Mouse (Mus musculus) right cerebral cortex, postnatal 4 days (tissue): ENCODE data around the gene Csnk1d.

Experiments
- DNase-seq: peaks from one replicate; pipeline ENCODE4 v3.0.0-alpha.2; 2022

Csnk1d gene

DNA sequence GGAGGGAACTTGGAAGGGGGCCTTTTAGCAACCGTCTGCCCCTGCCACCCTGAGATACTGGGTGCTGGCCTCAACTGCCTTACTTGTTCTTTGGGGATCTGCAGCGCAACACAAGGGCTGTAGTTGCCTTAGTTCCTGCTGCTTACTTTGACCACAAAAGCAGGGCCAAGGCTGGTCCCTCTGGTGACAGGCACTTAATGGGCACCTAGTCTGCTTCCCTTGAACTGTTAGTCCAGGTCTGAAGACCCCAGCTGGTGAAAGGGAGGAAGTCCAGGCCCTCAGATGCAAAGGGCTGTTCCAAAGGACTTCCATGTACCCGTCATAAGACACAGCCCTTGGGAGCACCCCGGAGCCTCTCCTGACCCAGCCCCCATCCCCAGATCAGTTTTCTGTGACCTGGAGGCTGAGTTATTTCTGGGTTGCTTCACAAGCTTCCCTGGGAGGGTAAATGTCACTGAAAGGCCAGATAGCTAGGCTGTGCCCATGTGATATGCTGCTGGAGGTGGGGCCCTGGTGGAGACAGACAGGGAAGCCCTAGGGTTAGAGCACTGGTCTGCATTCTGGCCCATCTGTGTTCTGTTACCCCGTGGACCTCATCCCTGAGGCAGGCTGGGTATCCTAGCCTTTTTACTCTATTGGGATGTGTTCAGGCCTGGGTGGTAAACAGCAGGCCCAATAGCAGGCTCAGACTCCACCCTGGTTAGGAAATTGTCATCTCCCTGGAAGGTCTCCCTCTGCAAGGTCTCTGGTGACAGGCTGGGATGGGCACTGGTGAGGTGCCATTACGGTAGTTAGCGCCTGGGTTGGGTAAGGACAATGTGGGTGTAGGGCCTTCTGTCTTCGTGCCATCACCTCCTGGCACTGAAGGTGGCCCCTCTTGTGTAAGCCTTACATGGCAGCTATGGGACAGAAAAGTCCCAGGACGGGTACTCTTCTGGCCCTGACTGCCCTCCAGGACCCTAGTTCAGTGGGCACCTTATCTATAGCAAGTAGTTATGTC lies 39.1 kb downstream of the Csnk1d start:
- no peak for DNase-seq

DNA sequence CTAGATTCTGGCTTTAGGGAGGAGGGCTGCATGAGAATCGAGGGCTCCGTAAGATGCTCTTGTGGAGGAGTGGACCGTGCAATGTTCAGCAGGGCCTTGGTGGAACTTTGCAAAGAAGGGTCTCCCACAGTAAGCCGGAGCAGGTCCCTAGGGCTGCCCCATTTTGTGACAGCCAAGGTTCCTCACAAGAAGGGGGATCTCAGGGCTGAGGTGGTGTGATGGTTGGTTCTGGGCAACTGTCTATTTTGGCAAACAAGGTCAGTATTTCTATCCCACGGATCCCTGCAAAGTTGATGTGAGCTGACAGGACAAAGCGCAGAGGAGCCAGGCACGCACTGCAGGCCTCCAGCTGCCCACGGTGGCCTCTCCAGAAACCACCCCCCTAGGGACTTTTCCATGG lies 39.9 kb downstream of the Csnk1d start:
- no peak for DNase-seq

DNA sequence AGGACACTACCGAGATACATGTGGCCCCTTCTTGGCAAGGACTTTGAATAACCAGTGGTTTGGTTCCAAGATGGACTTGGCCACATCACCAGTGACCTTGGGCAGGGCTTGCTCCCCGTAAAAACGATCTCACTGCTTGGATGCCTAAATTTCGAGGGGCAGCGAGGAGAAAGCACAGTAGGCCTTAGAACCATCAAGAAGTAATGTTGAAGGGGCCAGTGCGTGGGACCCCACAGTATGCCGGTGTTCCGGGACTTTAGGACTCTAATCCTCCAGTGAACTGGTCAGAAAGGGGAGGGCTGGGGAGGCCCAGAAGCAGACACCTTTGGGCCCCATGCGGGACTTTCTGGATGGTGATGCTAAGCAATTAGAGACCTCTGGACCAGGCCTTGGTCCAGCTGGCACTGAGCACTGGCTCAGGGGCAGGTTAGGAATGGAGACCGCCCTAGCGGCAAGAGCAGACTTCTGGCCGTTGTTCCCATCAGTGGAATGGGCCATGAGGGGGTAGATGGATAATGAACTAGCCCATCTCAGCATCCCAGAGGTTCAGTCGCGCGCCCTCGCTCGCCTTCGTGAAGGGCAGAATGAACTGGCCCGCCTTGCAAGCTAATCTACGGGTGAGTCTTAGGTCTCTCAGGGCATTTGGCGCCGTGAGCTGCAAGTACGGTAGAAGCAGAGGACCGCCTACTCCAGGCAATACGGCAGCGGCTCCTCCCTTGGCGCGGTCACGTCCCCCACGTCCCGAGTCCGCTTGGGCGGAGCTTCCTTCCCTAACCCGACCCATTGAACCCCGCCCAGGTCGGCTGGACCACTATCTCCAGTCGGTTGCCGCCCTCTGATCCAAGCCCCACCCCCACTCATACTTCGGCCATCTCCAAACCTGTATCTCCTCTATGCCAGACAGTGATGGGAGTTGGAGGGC lies 40.6 kb downstream of the Csnk1d start:
- peak; percentile 53 for DNase-seq

DNA sequence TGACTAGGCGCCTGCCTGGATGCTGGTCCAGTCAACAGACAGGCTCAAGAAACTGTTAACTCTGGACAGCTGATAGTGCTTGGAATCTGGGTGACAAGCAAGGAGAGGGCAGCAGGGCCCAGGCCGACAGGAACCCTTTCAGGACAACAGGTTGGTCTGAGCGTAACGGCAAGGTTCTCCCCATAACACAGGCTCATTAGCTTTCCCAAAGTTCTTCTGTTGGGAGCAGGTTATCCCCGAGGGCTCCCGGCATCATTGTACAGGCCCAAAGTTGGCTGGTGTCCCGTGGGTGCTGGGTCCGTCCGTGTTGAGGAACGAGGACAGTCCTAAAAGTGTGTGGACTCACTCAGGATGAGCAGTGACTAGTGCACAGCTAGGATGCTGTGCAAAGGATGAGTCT lies 41.3 kb downstream of the Csnk1d start:
- no peak for DNase-seq

- DNase-seq: no peak
Observed at GRCm38 (mm10) chr11:120948861-120949851, 42.0 kb downstream of the Csnk1d start.

GRCm38 (mm10) chr11:120948328-120948727 lies 42.8 kb downstream of the Csnk1d start, which contains the start of gene Slc16a3:
Gene Slc16a3, plus strand, starts transcription at chr11:120948480.
- DNase-seq: no peak

DNA sequence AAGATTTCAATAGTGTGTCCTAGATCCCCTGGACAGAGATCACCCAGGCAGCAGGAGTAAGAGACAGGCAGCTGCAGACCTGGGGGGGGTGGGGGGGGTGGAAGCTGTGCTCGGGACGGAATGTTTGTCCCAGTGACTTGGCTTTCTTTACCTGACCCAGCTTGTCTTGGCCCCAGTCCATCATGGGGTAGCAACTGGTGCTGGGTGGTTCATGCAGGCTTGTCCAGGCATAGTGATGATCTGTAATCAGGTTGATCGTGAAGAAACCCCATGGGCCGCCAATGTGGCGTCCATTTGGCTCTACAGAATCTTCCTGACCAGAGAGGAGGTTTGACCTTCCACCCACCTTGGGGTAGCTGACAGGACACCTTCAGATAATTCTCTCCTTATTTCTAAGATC lies 45.2 kb downstream of the Csnk1d start:
- no peak for DNase-seq

DNA sequence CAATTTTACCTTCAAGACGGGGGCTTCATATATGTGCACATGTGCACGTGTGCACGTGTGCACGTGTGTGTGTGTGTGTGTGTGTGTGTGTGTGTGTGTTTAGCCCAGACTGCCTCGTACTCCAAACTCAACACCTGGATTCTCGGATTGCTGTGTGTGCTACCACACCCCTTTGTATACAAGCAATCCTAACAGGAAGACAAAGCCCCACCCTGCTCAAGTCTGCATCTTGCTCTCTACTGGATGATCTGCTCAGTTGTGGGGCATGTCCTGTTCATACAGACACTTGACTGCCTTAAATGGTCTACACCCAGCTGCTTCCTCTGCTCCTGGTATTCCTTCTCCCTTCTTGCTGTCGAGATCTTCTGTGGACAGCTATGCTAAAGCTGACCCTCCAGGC lies 45.9 kb downstream of the Csnk1d start:
- no peak for DNase-seq

DNA sequence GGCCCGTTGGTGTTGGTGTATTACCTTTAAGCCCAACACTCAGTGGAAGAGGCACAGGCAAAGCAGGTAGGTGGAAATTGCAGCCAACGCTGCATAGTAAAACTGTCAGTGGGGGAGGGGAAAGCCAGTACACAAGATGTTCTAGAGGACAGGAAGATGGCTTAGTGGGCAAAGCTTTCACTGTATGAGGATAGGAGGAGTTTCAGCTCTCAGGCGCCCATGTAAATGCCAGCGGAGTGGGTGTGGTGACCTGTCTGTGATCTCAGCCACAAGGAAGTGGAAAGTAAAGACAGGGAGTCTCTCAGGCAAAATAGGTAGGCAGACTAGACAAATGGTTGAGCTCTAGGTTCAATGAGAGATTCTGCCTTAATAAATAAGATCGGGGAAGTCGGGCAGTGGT lies 50.2 kb downstream of the Csnk1d start:
- DNase-seq: no peak

- DNase-seq: no peak
Observed at GRCm38 (mm10) chr11:120939712-120940341, 51.3 kb downstream of the Csnk1d start.

DNA sequence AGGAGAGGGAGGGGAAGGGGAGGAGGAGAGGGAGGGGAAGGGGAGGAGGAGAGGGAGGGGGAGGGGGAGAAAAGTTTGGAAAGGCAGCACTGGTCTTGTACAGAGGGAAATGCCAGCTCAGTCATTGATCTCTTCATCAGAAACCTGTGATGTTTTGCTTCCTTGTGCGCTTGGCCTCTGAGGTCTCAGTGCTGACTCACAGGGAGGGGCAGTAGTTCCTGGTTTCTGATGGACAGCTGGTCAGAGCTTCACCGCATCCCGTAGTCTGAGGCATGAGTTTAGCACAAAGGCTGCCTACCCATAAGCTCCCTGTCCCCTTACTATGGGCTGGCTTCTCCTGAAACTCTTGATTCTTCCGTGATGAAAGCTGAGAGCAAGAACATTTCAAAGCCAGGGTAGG lies 52.3 kb downstream of the Csnk1d start:
- no peak for DNase-seq

DNA sequence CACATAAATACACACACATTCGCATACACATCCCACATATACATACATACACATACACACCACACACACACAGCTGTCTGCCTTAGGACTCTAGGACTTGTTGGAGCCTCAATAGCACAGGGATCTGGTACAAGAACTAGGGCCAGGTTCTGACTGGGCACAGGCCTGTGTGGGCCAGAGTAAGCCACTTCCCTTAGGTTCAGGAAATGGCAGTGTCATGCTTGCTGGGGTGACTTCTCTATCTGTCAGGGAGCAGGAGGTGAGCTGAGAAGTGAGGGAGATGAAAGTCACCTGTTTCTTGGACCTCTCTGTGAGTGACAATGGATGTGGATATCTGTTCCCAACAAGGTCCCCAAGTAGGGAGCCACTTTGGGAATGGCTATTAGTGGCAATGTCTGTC lies 53.2 kb downstream of the Csnk1d start:
- DNase-seq: no peak

DNA sequence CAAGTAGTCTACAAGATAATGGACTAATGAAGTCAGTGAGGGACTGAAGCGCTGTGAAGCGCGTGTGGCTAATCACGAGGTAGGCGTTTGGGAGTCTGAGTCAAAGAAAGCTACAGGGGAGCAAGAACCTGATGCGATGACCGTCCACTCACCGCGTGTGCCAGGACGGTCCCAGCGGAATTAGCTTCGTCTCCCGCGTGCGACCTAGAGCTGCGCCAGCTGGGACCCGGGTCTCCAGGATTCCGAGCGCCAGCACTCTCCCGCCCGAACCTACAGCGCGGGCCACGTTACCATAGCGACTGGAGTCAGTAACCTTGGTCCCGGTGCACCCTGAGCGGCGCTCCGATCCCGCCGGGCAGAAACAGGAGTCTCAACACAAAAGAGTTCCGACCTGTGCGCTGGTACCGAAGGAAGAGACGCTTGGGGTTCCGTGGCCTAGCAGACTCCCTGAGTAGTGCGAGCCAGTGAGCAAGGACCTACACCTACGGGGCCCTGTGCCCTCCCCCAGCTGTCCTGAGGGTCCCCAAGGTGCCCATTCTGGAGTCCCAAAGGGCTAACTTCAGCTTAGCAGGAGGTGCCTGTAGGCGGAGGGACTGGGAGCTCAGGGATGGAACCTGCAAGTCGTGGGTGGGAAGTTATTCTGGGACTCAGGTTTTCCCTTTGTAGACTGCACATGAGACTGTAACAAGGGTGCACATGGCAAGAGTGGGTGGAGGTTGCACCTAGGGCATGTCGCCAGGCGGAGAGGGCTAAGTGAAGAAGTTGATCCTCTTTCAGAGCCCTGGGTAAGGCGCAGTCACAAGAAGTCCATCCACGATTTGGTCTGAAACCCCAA lies 58.3 kb downstream of the Csnk1d start, which contains the start of gene Ccdc57:
Ccdc57 (minus strand) TSS at position 309 of the 835 bp plus-strand sequence.
- DNase-seq: peak; percentile 87

GRCm38 (mm10) chr11:120931479-120931878 lies 59.7 kb downstream of the Csnk1d start:
- no peak for DNase-seq

DNA sequence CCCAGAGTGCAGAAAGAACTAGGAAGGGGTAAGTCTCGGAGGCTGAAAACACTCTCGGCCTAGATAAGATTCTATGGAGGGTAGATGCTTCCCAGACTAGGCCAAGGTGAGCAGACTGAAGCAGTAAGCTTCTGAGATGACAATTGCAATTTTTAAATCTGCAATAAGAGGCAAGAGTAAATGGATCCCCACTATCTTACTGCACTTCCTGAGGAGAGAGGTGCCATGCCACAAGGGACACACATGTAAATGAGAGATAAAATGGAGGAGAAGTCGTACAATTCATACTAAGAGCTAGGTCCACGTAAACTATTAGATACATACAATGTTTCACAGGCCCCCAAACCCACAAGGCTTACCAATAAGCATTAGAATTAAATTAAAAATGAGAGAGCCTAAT lies 62.7 kb downstream of the Csnk1d start:
- no peak for DNase-seq

GRCm38 (mm10) chr11:120922528-120922927 lies 68.6 kb downstream of the Csnk1d start:
- DNase-seq: no peak

- no peak for DNase-seq
Observed at GRCm38 (mm10) chr11:120917756-120918155, 73.4 kb downstream of the Csnk1d start.

DNA sequence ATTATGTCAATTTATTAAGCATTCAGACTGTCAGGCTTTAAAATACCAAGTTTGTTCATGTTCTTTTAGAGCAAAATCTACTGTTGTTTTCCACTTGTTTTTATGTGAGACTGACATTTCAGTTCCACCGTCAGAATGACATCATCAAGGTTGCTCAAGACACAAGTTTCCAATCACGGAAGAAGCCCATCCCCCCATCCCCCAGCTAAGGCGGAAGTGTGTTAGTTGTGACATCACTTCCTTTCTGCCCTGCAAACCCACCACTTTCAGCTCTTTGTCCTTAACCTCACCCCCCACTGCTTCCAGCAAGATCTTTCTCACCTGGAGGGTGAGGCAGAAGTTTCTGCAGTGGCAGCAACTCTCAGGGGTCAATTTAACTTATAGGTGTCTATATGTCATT lies 74.7 kb downstream of the Csnk1d start:
- DNase-seq: no peak

DNA sequence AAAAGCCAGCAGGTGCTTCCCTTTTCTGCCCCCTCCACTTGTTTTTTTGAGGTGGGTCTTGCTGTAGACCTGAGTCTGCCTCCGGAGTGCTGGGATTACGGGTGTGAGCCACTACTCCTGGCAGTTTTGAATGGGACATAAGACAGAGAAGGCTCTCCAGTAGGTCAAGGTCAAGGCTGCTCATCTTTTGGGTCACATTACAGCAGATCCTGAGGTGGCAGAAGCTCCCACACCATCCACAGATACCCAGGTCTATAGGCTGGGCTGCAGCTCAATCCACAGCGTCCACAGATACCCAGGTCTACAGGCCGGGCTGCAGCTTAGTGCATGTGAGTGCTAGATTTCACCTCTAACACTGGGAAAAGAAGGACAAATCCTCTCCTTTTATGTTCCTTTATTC lies 77.3 kb downstream of the Csnk1d start:
- no peak for DNase-seq
